Mouse (Mus musculus) granulocyte monocyte progenitor cell, adult 5-6 weeks (primary cell): Measurements from ENCODE around the gene Rbp7. TPM values are rescaled to one million over a fixed set of nuclear protein-coding genes. Genes with fewer than 3 reads are reported as not detected.
"Not testable (repeated sequence)": the region's sequence is repeated elsewhere in the genome, so short reads cannot be mapped to it uniquely, and the experiment has no call there.

Experiments
- ATAC-seq: replicated peaks from 2 replicates; pipeline ENCODE4 v1.8.0; 2016; ENCODE audit warnings: mild to moderate bottlenecking, moderate TSS enrichment, inconsistent platforms; ENCODE audit not compliant: poor library complexity, severe bottlenecking
- total RNA-seq, 2 experiments: library from RNA; stranded (forward) in 1 of 2; stranded (reverse) in 1 of 2; fragments of 200-712, 200-1000 nt in 1 of 2; fragments of >200 nt in 1 of 2; fragmentation: Nextera tagmentation in 1 of 2; gene quantifications; 2 replicates each; pipeline ENCODE4 v1.2.3; 2014 to 2017

The Rbp7 gene
- total RNA-seq (2014; fragmentation: Nextera tagmentation) (0.51 TPM in 1 of 2 replicates, not detected in the other), total RNA-seq (2017) (not detected in 2 replicates)

DNA sequence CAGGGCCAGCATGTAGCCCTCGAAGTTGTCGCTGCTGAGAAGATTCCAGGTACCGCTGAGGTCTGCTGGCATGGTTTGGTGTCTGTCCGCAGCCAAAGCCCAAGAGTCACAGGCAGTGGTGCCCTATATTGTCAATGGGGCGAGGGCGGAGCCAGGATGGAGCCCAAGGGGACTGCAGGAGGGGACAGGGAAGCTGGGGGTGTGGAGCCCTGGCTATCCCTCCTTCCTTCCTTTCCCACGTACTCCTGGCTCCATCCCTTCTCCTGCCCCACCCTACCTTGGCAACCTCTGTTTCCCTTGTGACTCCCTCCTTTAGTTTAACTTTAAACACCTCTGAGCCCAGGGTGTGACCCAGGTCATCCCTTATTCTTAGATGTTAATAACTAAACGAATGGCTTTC is at the start of gene Rbp7:
Rbp7 (minus strand) TSS at position 100 of the 400 bp plus-strand sequence.
- no peak for ATAC-seq

DNA sequence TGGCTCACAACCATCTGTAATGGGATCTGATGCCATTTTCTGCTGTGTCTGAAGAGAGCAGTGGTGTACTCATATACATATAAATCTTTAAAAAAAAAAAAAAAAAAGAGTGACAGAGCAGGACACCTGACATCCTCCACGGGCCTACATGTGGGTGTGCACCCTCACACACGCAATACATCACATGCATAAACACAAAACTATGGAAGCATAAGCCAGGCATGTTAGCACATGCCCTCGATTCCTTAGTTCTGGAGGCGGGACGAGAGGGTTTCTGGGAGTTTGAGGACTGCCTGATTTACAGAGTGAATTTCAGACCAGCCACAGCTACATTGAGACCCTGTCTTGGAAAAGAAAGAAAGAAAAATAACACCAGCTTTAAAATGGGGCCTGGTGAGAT is 49.6 kb upstream of the Rbp7 start:
- no peak for ATAC-seq

DNA sequence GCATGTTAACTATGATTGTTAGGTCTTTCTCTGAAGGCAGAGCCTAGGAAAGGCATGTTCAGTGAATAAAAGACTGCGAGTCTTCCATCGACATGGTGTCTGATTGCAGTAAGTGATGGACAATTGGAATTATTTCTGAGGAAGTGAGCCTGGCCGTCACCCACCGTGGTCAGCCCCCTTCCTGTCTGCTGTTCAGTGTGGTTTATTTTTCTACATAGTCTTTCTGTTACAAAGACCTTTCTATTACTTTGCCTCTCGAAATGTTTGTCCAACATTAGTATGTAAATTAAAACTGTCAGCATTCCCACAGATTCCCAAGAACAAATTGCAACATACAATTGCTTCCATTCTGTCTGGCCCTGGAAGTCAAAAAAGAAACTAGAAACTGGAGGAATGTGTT is 45.0 kb upstream of the Rbp7 start:
- ATAC-seq: peak; percentile 56

DNA sequence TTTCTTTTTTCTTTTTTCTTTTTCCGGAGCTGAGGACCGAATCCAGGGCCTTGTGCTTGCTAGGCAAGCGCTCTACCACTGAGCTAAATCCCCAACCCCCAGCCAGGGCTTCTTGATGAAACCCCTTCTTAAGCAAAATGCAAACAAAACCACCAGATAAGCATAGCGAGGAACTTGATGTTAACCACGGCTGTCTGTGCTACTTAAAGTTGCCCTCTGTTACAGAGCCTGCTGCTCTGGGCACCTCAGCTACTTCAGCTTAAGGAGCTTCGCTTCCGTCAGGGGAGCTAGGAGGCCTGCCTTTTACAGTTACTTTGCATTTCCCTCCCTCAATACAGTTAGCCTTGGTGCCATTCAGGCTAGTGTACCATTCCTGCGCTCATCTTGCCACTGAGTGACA is 44.1 kb upstream of the Rbp7 start:
- ATAC-seq: no peak

DNA sequence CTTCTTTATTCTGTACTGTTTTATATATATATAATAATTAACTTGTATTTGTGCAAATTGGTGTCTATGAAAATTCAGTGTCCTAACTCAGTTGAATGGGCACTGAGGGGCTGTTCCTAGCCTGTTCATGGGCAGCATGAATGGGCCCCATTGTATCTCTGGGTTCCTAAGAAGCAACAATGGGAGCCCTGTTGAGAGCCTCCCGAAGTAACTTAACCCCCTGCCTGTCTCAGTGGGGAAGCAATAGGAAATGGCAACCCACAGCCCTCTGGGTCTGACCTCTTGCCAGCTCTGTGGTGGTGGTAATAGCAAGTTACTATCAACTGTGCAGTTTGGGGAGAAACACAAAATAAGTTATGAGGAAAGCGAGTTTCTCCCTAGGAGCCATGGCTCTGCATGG is 41.8 kb upstream of the Rbp7 start:
- no peak for ATAC-seq

DNA sequence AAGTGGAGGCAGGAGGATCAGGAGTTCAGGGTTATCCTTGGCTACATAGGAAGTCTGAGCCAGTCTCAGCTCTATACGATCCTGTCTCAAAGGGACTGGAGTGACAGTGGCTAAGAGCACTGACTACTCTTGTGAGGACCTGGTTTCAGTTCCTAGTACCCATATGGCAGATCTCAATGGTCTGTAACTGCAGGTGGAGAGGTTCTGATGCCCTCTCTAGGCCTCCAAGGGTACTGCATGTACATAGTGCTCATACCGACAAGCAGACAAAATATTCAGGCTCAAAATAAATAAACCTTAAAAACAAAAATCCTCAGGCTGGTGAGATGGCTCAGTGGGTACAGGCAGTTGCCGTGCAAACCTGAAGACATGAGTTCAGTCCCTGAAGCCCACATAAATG is 36.4 kb upstream of the Rbp7 start:
- peak; percentile 86 for ATAC-seq

DNA sequence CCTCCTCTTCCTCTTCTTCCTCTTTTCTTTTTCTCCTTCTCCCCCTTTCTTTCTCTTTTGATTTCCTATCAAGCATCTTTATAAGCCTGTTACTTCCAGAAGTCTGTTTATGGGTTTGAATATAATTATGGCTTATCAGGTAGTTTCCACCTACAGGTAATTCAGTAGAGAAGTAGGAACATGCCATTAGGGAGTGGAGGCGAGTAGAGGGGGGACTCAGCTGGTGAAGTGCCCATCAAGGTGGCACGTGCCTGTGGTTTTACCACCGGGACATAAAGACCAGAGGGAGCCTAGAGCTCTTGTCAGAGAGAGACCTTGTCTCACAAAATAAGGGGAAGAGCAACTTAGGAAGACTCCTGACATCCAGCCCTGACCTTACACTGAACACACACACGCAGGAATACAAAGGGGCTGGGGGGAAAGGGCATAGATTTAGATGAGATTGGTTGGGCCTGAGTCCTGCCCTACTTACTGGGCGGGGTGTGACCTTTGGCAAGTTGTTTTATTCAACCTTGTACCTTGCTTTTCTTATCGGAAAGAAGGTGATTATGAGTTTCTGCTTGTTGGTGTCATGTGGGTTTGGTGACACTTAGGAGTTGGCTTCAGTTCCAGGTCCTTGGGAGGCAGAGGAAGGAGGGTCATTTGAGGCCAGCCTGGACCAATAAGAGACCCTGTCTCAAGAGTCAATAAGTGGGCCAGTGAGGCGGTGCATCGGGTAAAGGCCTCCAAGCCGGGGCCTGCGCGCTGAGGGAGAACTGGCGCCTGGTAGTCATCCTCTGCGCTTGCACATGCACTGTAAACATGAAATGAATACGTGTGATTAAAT is 34.9 kb upstream of the Rbp7 start:
- no peak for ATAC-seq

DNA sequence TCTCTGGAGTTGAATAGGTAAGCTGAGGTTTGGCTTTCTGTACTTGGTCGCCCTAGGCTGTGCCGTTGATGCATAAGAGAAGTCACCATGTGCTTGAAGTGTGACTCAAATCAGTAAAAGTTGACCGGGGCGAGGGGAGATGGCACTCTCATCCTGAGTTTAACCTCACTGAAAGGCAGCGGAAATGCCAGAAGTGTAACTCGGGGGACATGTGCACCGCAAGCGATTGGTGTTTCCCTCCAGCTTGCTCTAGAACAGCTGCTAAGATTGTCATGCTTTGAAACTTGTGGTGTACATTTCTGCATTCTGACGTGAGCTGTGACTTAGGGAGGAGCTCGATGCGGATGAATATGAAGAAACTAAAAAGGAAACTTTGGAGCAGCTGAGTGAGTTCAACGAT is 33.0 kb upstream of the Rbp7 start:
- ATAC-seq: no peak

DNA sequence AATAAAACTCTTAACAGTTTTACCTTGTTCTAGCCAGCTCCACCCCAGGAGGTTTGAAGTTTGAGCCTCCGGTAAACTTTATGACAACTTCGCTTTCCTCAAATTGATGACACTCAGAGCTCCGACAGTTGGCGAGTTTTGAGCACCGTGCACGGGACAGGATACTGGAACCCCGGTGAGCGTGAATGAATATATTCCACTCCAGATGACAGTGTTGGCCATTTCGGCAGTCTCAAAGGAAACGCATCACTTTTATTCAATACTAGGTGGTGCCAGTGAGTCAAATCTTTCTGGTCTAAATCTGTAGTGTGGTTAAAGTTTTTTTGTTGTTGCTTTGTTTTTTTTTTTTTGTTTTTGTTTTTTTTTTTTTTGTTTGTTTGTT is 31.0 kb upstream of the Rbp7 start:
- ATAC-seq: peak; percentile 42; the same call in 1 of the 2 replicates

DNA sequence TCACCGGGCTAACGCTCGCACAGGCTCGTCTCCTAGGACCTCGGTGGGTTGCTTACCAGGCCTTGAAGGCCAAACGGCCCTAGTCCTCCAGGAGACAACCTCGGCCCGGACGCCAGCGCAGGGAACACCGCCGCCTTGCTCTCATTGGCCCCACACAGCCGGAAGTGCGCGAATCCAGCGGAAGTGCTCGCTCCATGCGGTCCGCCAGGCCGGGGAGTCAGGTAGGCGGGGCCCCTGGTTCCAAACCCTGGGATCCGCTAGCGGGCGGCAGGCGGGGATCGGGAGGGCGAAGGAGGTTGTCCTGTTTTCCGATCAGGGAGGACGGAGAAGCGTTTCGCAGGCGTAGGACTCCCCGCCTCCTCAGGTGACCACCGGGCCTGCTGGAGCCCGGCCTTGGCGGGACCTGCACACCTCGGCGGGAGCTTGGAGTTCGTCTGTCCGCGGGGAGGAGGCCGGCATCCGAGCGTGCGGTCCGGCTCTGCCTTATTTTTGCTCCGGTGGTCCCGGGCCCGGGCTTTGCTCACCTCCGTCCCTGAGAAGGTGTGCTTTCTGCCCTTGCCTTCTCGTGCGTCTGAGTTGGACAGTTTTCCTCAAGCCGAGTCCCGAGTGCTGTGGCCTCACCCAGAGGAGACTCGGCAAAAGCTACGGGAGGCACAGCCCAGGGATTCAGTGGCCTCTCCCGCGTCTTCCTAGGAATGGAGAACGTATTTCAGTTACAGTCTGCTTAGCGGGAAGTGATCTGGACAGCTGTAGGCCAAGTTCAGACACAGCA is 30.5 kb upstream of the Rbp7 start, which contains the start of the genes Nmnat1 and Lzic:
Nmnat1 (minus strand) TSS at position 150 of the 772 bp plus-strand sequence.
Lzic (plus strand) TSS at position 177 of the 772 bp plus-strand sequence.
- peak; percentile 98 for ATAC-seq

DNA sequence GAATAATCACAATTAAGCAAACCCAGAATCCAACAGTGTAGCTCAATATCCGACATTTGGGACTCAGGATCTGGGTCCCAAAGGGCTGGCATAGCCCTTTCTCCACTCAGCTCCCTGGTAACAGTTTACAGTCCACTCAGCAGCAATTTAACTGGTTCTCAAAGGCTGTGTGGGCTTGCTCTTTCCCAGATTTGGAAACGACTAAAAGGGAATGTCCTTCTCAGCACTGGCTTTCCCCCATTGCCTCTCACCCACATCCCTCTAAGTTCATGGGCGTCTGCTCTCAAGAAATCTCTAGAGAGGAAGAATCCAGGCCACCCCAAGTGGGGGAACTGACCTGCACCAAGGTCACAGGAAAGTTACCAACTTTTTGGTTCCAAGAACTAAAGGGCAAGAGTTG is 29.8 kb upstream of the Rbp7 start:
- ATAC-seq: no peak

DNA sequence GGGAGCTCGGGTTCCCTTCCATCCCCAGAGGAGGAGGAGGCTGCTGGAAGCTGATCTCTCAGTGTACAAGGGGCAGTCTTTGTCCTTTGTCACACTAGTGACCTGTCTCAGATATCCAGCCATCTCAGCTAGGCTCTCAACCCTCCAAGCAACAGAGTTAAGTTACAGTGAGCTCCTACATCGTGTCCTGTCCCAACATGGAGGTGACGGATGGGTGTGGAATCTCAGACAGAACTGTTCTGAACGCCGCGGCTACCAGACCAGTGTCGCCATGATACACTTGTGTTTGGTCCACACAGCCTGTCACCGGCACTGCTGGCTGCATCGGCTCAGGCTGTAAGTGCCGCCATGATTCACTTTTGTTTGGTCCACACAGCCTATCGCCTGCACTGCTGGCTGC is 22.3 kb upstream of the Rbp7 start, which contains the start of gene Tmem274:
Tmem274 (plus strand) TSS at position 301 of the 400 bp plus-strand sequence.
- no peak for ATAC-seq

DNA sequence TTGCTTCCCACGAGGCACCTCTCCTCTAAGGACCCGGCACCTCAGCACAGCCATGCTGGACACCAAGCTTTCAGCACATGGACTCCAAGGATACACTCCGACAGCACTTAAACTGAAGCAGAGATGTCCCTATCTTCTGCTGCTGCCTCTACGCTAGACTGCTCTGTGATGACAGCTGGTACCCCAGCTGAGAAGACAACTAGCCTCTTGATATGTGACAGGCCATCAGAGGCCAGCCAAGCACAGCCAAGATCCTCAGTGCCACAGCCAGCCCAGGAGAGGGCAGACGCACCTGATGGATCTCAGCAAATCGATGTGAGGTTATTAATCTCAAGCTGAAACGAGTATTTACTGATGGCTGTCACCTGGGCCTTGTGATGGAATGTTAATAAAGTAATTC is 20.3 kb upstream of the Rbp7 start:
- ATAC-seq: no peak

DNA sequence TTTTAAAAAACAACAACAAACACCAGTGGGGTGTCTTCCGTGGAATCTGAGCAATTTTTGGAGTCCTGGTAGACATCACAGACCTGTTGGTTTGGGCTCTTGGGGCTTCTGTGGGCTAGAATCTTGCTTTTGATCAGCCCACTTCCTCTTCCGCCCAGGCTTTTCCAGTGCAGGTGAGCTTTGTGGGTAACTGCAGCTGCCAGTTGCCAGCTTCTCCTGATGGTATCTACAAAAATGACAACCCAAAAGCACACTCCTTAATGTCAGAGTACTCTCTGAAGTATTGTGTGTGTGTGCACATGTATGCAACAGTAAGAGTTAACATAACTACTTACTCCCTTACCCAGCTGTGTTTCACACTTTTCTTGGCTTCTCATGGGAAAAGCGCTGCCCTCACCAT is 14.8 kb upstream of the Rbp7 start:
- ATAC-seq: no peak

DNA sequence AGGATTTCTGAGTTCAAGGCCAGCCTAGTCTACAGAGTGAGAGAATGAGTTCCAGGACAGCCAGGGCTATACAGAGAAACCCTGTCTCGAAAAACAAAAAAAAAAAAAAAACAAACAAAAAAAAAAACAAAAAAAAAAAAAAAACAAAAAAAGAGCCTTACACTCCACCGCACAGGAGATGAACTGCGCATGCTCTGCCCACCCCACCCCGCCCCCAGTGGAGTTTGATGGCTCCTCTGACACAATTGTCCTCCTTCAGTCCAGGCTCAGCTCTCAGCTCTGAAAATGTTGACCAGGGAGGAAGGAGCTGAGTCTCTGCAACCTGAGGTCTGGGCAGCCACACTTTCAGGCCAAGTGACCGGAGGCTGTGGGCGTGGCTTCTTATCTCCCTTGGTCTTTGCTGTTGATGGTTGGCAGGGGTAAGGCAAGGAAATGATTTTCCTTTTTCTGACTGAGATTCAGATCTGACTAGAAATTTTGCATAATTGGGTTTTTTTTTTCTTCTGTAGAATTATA is 8.7 kb upstream of the Rbp7 start:
- no peak for ATAC-seq

DNA sequence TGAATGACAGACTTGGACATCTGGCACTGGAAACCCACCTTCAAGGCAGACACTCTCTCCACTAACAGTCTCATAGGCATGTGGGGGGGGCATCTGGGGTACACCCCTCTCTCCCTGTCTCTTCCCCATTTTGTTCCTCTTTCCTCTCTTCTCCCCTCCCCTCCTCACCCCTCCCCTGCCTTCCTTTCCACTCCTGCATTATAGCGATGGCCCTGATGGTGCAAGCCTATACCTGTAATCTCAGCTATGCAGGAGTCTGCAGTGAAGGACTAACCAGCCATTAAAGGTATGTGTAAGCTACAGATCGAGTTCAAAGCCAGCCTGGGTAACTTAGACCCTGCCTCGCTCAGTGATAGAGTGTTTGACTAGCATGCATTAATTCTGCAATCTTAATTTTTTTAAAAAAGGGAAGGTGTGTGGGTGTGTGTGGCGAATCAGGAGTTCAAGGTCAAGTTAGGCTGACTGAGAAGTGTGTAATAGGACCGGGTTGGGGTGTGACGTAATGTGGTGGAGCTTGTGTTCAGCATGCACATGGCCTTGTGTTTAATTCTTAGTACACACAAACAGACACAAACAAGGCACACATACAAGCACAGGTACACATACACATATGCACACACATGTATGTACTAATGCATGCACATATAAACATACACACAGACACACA is 7.7 kb upstream of the Rbp7 start:
- ATAC-seq: peak; percentile 55

DNA sequence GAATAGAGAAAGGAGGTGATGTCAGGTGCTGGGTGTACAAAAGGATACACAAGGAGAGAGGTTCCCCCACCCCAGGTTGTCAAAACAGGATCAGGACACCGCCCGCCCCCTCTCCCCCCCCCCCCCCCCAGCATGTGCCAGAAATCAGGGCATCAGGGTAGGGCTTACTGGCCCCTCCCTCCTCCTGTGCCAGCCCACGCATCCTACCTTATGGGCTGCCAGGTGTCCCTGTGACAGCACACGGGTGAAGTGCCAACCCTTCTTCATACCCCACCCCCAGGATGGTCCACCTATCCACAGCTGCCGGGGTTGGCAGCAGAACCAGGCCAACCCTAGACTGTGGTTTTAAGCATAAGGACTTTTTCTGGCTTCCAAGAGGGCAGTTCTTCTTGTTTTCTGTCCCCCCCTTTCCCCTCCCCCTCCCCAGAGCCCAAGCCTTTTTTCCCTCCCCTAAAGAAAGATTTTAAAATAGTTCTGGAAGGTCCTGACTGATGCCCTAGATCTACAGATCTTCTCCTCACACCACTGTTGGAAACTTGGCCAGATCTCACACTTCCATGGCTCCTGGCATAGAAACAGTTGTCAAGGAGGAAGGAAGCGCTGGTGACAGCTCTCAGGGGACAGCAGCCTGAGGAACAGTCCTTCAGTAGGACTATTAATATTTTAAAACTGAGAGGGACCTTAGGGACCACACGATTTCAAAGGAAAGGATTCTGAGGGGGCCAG is 7.0 kb upstream of the Rbp7 start:
- peak; percentile 24 for ATAC-seq

DNA sequence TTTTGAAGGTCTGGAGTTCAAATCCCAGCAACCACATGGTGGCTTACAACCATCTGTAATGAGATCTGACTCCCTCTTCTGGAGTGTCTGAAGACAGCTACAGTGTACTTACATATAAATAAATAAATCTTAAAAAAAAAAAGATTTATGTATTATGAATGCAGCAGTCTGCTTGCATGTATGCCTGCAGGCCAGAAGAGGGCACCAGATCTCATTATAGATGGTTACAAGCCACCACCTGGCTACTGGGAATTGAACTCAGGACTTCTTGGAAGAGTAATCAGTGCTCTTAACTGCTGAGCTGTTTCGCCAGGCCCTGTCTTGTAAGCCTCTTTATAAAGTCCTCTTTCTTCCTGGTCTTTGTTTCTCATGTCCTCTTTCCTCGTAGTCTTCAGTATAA is 5.7 kb upstream of the Rbp7 start:
- not testable (repeated sequence) for ATAC-seq

DNA sequence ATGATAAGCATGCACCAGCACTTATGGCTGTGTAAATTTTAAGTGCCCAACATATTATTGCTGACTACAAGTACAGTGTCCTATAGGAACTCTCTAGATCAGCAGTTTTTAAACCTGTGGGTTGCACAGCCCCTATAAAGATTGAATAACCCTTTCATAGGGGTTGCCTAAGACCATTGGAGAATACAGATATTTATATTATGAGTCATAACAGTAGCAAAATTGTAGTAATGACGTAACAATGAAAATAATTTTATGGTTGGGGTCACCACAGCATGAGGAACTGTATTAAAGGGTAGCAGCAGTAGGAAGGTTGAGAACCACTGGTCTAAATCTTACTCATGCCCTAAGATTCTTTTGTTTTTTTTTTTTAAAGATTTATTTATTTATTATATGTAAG is 4.6 kb upstream of the Rbp7 start:
- ATAC-seq: no peak; the same call in none of the 2 replicates

DNA sequence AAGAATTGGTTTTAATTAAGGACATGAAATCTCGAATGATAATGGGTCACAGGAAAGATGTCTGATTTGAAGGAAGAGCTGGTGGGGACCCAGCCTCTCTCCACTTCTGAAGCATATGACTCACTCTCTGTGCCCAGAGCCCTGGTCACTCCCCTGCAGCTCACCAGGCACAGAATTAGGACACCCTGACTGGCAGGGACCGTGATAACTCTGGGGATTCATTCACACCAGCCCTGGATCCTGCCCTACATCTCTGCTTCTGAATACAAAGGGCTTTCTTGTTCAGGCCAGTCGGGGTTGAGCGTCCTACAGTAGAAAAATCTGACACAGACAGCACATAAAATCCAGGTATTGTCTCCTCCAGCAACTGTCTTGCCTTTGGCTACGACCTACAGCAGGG is 3.7 kb upstream of the Rbp7 start:
- no peak for ATAC-seq
